Mouse (Mus musculus) layer of hippocampus, postnatal 14 days (tissue): Measurements from ENCODE around the gene Stim2. TPM values are rescaled to one million over a fixed set of nuclear protein-coding genes. Genes with fewer than 3 reads are reported as not detected.

Experiments
- DNase-seq, 2 experiments: peaks; one replicate each; pipeline ENCODE4 v3.0.0; 2021 to 2022; ENCODE audit warnings: low spot score in 2 of 2, mixed read lengths in 1 of 2
- long read RNA-seq, 2 experiments: library from polyadenylated mRNA; stranded (forward); transcript quantifications; one replicate each; pipeline ENCODE4 v2.0.0; 2021
- total RNA-seq, 2 experiments: library from RNA; stranded (reverse); gene quantifications; 2 replicates each; pipeline ENCODE4 v1.2.3; 2021

The Stim2 gene
- 100 to 1,000 TPM; 103 to 108 TPM for total RNA-seq
- long read RNA-seq, experiment 1, full-length matches to known transcripts: 31 of 51 reads
- long read RNA-seq, experiment 1, partial matches to known transcripts: 18 of 51 reads
- long read RNA-seq, experiment 1, other reads (novel, unspliced or antisense): 2 of 51 reads
- long read RNA-seq, experiment 2, full-length matches to known transcripts: 26 of 38 reads
- long read RNA-seq, experiment 2, partial matches to known transcripts: 5 of 38 reads
- long read RNA-seq, experiment 2, other reads (novel, unspliced or antisense): 7 of 38 reads

DNA sequence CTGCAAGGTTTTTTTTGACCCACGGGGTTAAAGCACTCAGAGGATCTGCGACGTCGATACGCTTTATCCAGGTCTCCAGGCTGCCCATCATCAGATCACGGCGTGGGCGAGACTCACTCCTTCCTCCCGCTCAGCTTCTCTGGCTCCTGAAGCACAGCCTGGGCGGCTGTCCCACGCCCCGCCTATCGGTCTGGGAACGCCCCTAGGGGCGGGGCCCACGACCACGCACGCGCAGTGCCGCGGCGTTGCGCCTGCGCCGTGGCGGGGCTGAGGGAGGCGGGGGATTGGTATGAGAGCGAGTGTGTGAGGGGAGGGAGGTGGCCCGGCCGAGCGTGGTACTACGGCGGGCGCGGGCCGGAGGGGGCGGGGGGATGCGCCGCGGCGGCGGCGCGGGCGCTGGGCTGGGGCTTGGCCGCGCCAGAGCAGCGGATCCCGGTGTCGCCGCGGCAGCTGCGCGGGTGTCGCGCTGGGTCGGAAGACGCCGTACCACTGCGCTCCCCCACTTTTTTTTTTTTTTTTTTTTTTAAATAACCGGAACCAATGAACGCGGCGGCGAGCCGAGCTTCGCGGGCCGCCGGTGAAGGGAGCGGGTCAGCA lies at the start of gene Stim2:
Gene Stim2 (plus strand): TSS at position 354 of the 597 bp plus-strand sequence.
- DNase-seq: peak; percentile 95 to 97

- no peak for DNase-seq
Observed at GRCm38 (mm10) chr5:53948606-53949266, 49.6 kb upstream of the Stim2 start.

- no peak for DNase-seq
Observed at GRCm38 (mm10) chr5:53950189-53950588, 48.1 kb upstream of the Stim2 start.

DNA sequence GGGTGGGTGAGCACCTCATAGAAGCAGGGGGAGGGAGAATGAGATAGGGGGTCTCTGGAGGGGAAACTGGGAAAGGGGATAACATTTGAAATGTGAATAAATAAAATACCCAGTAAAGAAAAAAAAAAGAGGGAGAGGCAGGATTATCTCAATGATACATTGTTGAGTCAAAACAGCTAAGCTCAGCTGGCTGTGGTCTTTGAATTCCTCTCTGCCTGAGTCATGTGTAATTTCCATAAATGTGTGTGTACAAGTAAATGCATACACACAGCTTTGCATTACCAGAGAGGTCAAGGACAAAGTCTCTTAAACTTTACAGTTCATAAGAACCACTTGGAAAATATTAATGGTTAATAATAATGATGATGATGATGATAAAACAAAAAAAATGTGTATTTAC lies 45.1 kb upstream of the Stim2 start:
- DNase-seq: no peak

DNA sequence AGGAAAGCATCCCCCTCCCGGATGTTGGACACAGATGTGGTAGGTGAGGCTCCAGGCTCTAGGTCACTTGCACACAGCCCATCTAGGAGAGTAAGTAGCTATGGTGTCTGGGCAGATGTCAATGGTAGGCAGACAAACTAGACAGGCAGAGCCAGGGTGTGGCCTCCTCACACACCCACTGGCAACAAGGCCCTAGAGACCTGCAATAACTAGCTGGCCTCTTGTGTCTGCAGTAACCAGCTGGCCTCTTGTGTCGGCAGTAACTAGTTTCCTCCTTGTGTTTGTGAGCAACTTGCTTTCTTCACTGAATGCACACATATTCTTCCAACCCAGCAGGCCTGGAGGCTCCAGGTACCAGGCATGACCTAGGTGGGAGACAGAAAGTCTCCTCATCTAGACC lies 44.5 kb upstream of the Stim2 start:
- DNase-seq: no peak

DNA sequence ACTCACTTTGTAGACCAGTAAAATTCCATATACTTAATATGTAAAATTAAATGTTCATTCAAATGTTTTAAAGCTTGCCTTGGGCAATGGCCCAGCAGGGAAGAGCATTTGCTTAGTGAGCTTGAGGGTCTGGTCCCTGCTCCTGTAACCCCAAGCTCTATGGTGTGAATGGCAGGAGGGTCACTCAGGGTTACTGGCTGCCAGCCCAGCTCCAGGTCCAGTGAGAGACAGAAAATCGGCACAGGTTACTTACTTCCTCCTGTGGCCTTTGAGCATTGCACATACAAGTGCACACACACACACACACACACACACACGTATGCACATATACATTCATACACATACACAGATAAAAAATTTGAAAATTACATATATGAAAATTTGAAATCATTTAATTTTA lies 42.3 kb upstream of the Stim2 start:
- DNase-seq: no peak

- DNase-seq: no peak
Observed at GRCm38 (mm10) chr5:53956396-53957314, 41.6 kb upstream of the Stim2 start.

- no peak for DNase-seq
Observed at GRCm38 (mm10) chr5:53957348-53957747, 41.0 kb upstream of the Stim2 start.

GRCm38 (mm10) chr5:53961229-53961628 lies 37.1 kb upstream of the Stim2 start:
- DNase-seq: no peak

DNA sequence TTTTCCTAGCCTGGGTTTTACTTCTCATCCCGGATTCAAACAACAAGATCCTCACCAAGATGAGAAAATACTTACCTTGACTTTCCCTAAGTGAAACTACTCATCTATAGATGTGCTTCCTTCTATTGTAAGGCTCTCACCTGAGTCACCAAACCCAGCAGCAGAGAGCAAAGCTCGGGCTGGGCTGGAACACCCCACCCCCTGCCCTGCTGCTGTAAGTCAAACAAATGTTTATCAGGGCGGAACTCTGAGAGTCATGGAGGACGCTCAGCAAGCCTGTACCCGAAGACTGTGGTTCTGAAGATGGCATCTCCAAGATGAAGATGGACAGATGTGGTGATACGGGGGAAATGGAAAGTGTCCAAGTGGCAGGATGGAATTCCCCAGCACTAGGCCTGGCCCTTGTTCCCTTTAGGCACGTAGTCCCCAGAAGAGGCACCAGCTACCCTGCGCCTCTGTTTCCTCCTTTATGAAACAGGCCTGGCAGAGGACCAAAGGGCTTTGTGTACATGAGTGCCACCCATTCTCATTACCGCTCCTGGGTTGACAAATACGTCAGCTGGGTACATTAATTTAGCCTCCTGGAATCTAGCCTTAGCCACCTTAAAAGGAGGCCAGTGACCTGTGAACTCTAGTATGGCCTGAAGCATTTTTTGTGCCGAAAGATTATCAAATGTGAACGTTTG lies 36.3 kb upstream of the Stim2 start:
- no peak for DNase-seq

- no peak for DNase-seq
Observed at GRCm38 (mm10) chr5:53965656-53966055, 32.6 kb upstream of the Stim2 start.

- no peak for DNase-seq
Observed at GRCm38 (mm10) chr5:53967560-53967959, 30.7 kb upstream of the Stim2 start.

GRCm38 (mm10) chr5:53970178-53970577 lies 28.1 kb upstream of the Stim2 start:
- DNase-seq: no peak

GRCm38 (mm10) chr5:53971201-53971600 lies 27.1 kb upstream of the Stim2 start:
- no peak for DNase-seq

DNA sequence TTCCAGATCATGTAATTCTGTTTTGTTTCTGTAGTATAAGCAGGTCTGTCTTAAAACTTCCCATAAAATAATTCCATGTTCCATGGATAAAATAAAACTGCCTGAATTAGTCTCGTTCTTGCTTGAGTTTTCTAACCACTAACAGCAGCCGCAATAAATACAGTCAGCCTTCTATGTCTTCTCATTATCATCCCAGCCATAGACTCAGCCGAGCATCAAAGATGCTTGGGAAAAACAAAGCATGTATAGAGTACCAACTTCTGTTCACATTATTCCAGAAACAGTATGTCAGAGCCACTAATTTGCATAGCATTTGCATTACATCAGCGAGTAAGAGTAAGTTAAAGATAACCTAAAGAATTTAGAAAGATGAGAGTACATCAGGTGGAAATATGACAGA lies 25.4 kb upstream of the Stim2 start:
- DNase-seq: no peak

- DNase-seq: no peak
Observed at GRCm38 (mm10) chr5:53976497-53976896, 21.8 kb upstream of the Stim2 start.

DNA sequence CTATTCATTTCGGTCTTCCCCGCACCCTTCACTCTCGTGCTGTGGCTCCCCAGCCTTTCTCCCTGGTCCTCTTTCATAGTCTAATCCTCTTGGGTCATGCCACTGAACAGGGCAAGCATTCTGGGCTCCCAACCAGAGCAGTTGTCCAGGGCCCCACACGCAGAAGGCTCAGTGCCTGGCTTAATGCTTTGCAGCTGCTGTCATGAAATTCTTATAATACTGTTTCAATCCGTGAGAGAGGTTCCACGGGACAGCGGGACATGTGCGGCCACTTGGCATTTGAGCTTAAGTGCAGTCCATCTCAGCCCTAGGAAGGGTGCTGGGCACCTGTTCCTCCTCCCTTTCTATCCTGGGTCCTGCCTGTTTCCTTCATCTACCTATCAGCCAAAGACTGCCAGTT lies 21.2 kb upstream of the Stim2 start:
- no peak for DNase-seq

- no peak for DNase-seq
Observed at GRCm38 (mm10) chr5:53983358-53983757, 14.9 kb upstream of the Stim2 start.

GRCm38 (mm10) chr5:53985632-53986031 lies 12.7 kb upstream of the Stim2 start:
- DNase-seq: no peak

- no peak for DNase-seq
Observed at GRCm38 (mm10) chr5:53987496-53987895, 10.8 kb upstream of the Stim2 start.

DNA sequence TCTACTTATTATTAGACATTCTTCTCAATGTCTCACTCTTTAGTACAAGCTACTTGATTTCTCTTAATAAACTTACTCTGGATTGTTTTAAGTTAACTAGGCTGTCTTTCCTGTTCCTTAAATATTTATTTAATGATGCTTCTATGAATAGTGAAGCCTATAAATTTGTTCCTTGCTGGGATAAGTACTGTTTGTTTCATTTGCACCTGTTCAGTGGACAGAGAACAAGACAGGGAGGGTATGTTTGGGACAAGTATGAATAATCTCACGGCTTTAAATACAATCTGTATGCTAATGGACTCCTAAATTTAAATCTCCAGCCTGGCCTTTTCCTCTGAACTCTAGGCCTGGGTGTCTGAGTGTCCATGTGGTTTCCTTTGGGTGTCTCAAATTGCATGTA lies 10.2 kb upstream of the Stim2 start:
- DNase-seq: no peak
